Mouse (Mus musculus) stomach, embryonic 15.5 days (tissue): ENCODE measurements around the gene Lcat. TPM values are rescaled to one million over a fixed set of nuclear protein-coding genes. Genes with fewer than 3 reads are reported as not detected.

Source experiments
- ATAC-seq: fragments of 200-750 bp; cut with Nextera tagmentation; 2 replicates; pipeline ENCODE4 v1.8.0; 2017; ENCODE audit warnings: low read depth, moderate number of reproducible peaks, moderate TSS enrichment; ENCODE audit not compliant: insufficient read depth, low FRiP score
- H3K27ac ChIP-seq: fragments of 300-500 bp; sonication (generic); 2 replicates; pipeline ENCODE4 v1.5.1; 2015; ENCODE audit warnings: mild to moderate bottlenecking, inconsistent platforms
- H3K27me3 ChIP-seq: fragments of 300-500 bp; sonication (generic); replicated peaks from 2 replicates; pipeline ENCODE4 v1.6.1; 2015; ENCODE audit warnings: inconsistent platforms
- H3K36me3 ChIP-seq: fragments of 300-500 bp; sonication (generic); 2 replicates; pipeline ENCODE4 v1.6.1; 2015; ENCODE audit warnings: inconsistent platforms
- H3K4me1 ChIP-seq: fragments of 300-500 bp; sonication (generic); 2 replicates; pipeline ENCODE4 v1.6.1; 2015; ENCODE audit warnings: inconsistent platforms
- H3K4me2 ChIP-seq: fragments of 300-500 bp; sonication (generic); 2 replicates; pipeline ENCODE4 v1.6.1; 2015; ENCODE audit warnings: mild to moderate bottlenecking, inconsistent platforms
- H3K4me3 ChIP-seq: fragments of 300-500 bp; sonication (generic); replicated peaks from 2 replicates; pipeline ENCODE4 v1.5.1; 2015; ENCODE audit warnings: inconsistent platforms
- H3K9ac ChIP-seq: fragments of 300-500 bp; sonication (generic); 2 replicates; pipeline ENCODE4 v1.6.1; 2015; ENCODE audit warnings: inconsistent platforms
- H3K9me3 ChIP-seq: fragments of 300-500 bp; sonication (generic); 2 replicates; pipeline ENCODE4 v1.6.1; 2016; ENCODE audit warnings: inconsistent platforms
- WGBS: fragments of 180-500 bp; shearing (Covaris S2); methylation state at CpG from one replicate; pipeline ENCODE4 v1.1.7; 2015; 5-methylcytosine and 5-hydroxymethylcytosine counted together
- polyA plus RNA-seq: library from polyadenylated mRNA; unstranded; fragments of >200 nt; fragmentation: Nextera tagmentation; extraction: Ambion mirVana; gene quantifications from 2 replicates; pipeline ENCODE4 v1.2.1, GENCODE M21; 2015

The Lcat gene
- polyA plus RNA-seq, 1 experiment from 2014 or later = 5.8 TPM

GRCm38 (mm10) chr8:105938306-105938669 lies 4.9 kb downstream of the Lcat start, which contains the start of gene Psmb10:
Gene Psmb10 (minus strand): TSS chr8:105938444.
- Histone ChIP-seq H3K4me1 (peaks cover 16% of the 10 kb centered on the region), H3K4me2 (peak within 1 kb of the TSS; percentile 93), H3K4me3 (peak within 1 kb of the TSS; percentile 96), H3K27me3 (no peaks in the 10 kb centered on the region), H3K9me3 (no peaks in the 10 kb centered on the region), H3K9ac (peak within 1 kb of the TSS; percentile 76), H3K27ac (peak within 1 kb of the TSS; percentile 87), H3K36me3 (0 out of 2 replicates have a peak, but pooled peaks cover 12% of the 10 kb centered on the region)
- WGBS = 21% methylated on average over 4 of the region's 4 CpGs
- ATAC-seq = no peak

- Histone ChIP-seq H3K27ac (peak overlapping the region; percentile 87), H3K27me3 (no peaks in the 10 kb centered on the region), H3K36me3 (0 out of 2 replicates have a peak, but pooled peaks cover 8% of the 10 kb centered on the region), H3K9ac (peak overlapping the region; percentile 76), H3K4me3 (peak overlapping the region; percentile 96), H3K4me2 (peak overlapping the region; percentile 93), H3K4me1 (peaks cover 16% of the 10 kb centered on the region), H3K9me3 (no peaks in the 10 kb centered on the region)
- ATAC-seq = no peak
- under 1% methylated on average over 33 of the region's 33 CpGs for WGBS
These were observed 5.5 kb downstream of the Lcat start for GRCm38 (mm10) chr8:105937496-105938305.

- WGBS = 2% methylated on average over 30 of the region's 30 CpGs
- peak overlapping the region; percentile 76 for H3K9ac ChIP-seq
- peak overlapping the region; percentile 93 for H3K4me2 ChIP-seq
- H3K9me3 ChIP-seq = no peaks in the 10 kb centered on the region
- peaks cover 16% of the 10 kb centered on the region for H3K4me1 ChIP-seq
- peak overlapping the region; percentile 87 for H3K27ac ChIP-seq
- ATAC-seq = peak; percentile 87
- peak overlapping the region; percentile 96 for H3K4me3 ChIP-seq
- 0 out of 2 replicates have a peak, but pooled peaks cover 5% of the 10 kb centered on the region for H3K36me3 ChIP-seq
- H3K27me3 ChIP-seq = no peaks in the 10 kb centered on the region
These were observed 6.2 kb downstream of the Lcat start for GRCm38 (mm10) chr8:105936866-105937475.

GRCm38 (mm10) chr8:105935863-105936603 lies 7.1 kb downstream of the Lcat start:
- H3K4me1 ChIP-seq = peaks cover 16% of the 10 kb centered on the region
- H3K9ac ChIP-seq = 0 out of 2 replicates have a peak overlapping the region, but pooled peaks have one; percentile 19
- peak overlapping the region; percentile 87; the same call in 1 of the 2 replicates for H3K27ac ChIP-seq

GRCm38 (mm10) chr8:105935105-105935504 lies 8.1 kb downstream of the Lcat start:
- H3K27me3 ChIP-seq = no peaks in the 10 kb centered on the region
- no peaks in the 10 kb centered on the region for H3K9me3 ChIP-seq
- H3K27ac ChIP-seq = no peak overlapping the region
- 72% methylated on average over 6 of the region's 6 CpGs for WGBS
- peaks cover 16% of the 10 kb centered on the region for H3K4me1 ChIP-seq
- H3K36me3 ChIP-seq = peaks cover 4% of the 10 kb centered on the region; the same call in 1 of the 2 replicates
- H3K4me3 ChIP-seq = no peak overlapping the region
- H3K9ac ChIP-seq = no peak overlapping the region
- H3K4me2 ChIP-seq = no peak overlapping the region
- no peak for ATAC-seq

More at GRCm38 (mm10) chr8:105935863-105936603, 7.1 kb downstream of the Lcat start:
- 26% methylated on average over 7 of the region's 7 CpGs for WGBS
- ATAC-seq = no peak
- peak overlapping the region; percentile 93 for H3K4me2 ChIP-seq
- H3K9me3 ChIP-seq = no peaks in the 10 kb centered on the region
- H3K27me3 ChIP-seq = no peaks in the 10 kb centered on the region
- no peaks in the 10 kb centered on the region for H3K36me3 ChIP-seq
- peak overlapping the region; percentile 96 for H3K4me3 ChIP-seq

GRCm38 (mm10) chr8:105933762-105934161 lies 9.4 kb downstream of the Lcat start, which contains the start of gene Ctrl:
Gene Ctrl (minus strand): TSS chr8:105933862.
- Histone ChIP-seq H3K4me2 (no peak within 1 kb of the TSS), H3K27ac (no peak within 1 kb of the TSS), H3K27me3 (no peaks in the 10 kb centered on the region), H3K4me1 (peaks cover 16% of the 10 kb centered on the region), H3K9ac (no peak within 1 kb of the TSS), H3K36me3 (peaks cover 13% of the 10 kb centered on the region; the same call in 1 of the 2 replicates), H3K9me3 (no peaks in the 10 kb centered on the region), H3K4me3 (no peak within 1 kb of the TSS)
- WGBS = 85% methylated on average over 2 of the region's 2 CpGs
- no peak for ATAC-seq

- Histone ChIP-seq H3K9me3 (no peaks in the 10 kb centered on the region), H3K4me1 (peaks cover 8% of the 10 kb centered on the region; the same call in 1 of the 2 replicates), H3K27ac (no peak overlapping the region), H3K4me3 (no peak overlapping the region), H3K4me2 (no peak overlapping the region), H3K36me3 (peaks cover 13% of the 10 kb centered on the region; the same call in 1 of the 2 replicates), H3K9ac (no peak overlapping the region), H3K27me3 (no peaks in the 10 kb centered on the region)
- WGBS = 87% methylated on average over 11 of the region's 11 CpGs
- ATAC-seq = no peak
These were observed 10.7 kb downstream of the Lcat start for GRCm38 (mm10) chr8:105932525-105932924.

- H3K9me3 ChIP-seq = no peaks in the 10 kb centered on the region
- peaks cover 4% of the 10 kb centered on the region; the same call in 1 of the 2 replicates for H3K4me1 ChIP-seq
- no peak for ATAC-seq
- H3K4me2 ChIP-seq = no peak overlapping the region
- H3K4me3 ChIP-seq = no peak overlapping the region
- no peaks in the 10 kb centered on the region for H3K27me3 ChIP-seq
- 92% methylated on average over 3 of the region's 3 CpGs for WGBS
- no peak overlapping the region for H3K9ac ChIP-seq
- H3K27ac ChIP-seq = no peak overlapping the region
- H3K36me3 ChIP-seq = peaks cover 13% of the 10 kb centered on the region; the same call in 1 of the 2 replicates
These were observed 11.9 kb downstream of the Lcat start for GRCm38 (mm10) chr8:105931271-105931670.

GRCm38 (mm10) chr8:105930602-105931001 lies 12.6 kb downstream of the Lcat start:
- WGBS = 21% methylated on average over 8 of the region's 8 CpGs
- Histone ChIP-seq H3K4me2 (no peak overlapping the region), H3K4me1 (peaks cover under 1% of the 10 kb centered on the region; the same call in 1 of the 2 replicates), H3K9me3 (no peaks in the 10 kb centered on the region), H3K4me3 (no peak overlapping the region), H3K9ac (no peak overlapping the region), H3K36me3 (peaks cover 13% of the 10 kb centered on the region; the same call in 1 of the 2 replicates), H3K27ac (no peak overlapping the region), H3K27me3 (no peaks in the 10 kb centered on the region)
- ATAC-seq = 0 out of 2 replicates have a peak, but pooled peaks have one; percentile 19

GRCm38 (mm10) chr8:105925123-105925522 lies 18.1 kb downstream of the Lcat start:
- Histone ChIP-seq H3K4me1 (no peaks in the 10 kb centered on the region), H3K27ac (no peak overlapping the region), H3K4me2 (no peak overlapping the region), H3K4me3 (no peak overlapping the region), H3K36me3 (peaks cover 9% of the 10 kb centered on the region), H3K27me3 (no peaks in the 10 kb centered on the region), H3K9ac (no peak overlapping the region), H3K9me3 (no peaks in the 10 kb centered on the region)
- WGBS = 61% methylated on average over 3 of the region's 3 CpGs
- ATAC-seq = no peak

GRCm38 (mm10) chr8:105919390-105919789 lies 23.8 kb downstream of the Lcat start:
- H3K4me3 ChIP-seq = no peak overlapping the region
- ATAC-seq = no peak
- H3K36me3 ChIP-seq = no peaks in the 10 kb centered on the region; the same call in none of the 2 replicates
- WGBS = 79% methylated on average over 3 of the region's 3 CpGs
- H3K9ac ChIP-seq = no peak overlapping the region
- H3K9me3 ChIP-seq = no peaks in the 10 kb centered on the region
- no peaks in the 10 kb centered on the region for H3K4me1 ChIP-seq
- H3K27ac ChIP-seq = no peak overlapping the region
- H3K27me3 ChIP-seq = no peaks in the 10 kb centered on the region
- H3K4me2 ChIP-seq = no peak overlapping the region
